Mouse (Mus musculus): ENCODE results near the gene Cx3cr1.

The Cx3cr1 gene

GRCm38 (mm10) chr9:120069779-120070178 is at the start of gene Cx3cr1:
Gene Cx3cr1, minus strand, starts transcription at chr9:120069879.
- WGBS = 90% methylated on average over 11 of the region's 11 CpGs

- 89% methylated on average over 4 of the region's 4 CpGs for WGBS
Measured at GRCm38 (mm10) chr9:120118212-120118611, 48.5 kb upstream of the Cx3cr1 start.

DNA sequence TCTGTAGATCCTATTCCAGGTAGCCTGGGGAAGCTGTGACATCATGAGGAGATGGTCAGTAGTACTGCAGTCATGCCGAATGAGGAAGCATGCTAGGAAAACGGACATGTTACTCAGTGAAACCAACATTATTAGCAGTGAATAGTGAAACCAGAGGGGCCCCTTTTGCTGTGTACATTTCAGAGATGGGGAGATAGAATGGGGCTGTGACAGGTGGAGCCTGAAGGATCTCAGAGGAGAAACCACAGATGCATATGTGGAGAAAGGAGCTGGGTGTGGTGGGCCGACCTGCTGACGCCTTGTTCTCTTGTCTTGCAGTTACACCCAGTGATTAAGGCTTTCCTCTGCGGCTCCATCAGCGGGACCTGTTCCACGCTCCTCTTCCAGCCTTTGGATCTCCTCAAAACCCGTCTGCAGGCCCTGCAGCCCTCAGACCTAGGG is 46.5 kb upstream of the Cx3cr1 start:
- WGBS = 88% methylated on average over 8 of the region's 8 CpGs

DNA sequence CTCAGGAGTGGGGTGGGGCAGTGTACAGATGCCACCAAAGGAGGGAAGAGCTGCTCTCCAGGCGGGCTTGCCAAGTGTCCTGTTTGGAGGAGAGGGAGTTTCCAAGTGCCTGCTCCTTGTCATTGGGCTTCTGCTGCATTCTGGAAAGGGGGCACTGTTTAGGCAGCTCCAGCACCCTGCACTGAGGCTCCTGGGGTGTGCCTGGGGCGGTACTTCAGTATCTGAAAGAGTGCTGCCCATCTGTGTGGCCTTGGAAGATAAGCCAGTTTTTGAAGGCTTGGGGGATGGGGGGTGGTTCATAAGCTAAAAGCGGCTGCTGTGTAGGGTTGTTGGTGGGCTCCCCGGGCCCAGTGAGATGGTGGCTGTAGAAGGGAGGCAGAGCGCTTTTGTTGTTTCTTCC is 45.9 kb upstream of the Cx3cr1 start:
- 78% methylated on average over 5 of the region's 5 CpGs for WGBS

DNA sequence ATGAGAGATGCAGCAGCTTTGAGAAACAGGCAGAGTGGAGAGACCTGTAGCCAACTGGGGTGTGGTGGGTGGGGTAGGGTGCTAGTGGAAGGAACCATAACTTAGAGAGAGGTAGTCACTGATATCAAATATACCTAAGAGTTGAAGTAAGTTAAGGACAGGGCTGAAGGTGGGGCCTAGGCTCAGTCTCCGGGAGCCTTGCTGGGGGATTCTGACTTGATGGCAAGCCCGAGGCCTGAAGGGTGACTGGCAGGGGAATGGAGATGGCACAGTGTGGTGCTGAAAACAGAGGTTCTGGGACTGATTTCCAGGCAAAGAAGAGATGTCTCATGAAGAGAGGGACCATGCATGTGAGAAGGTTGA is 45.1 kb upstream of the Cx3cr1 start:
- WGBS = 94% methylated on average over 2 of the region's 2 CpGs

GRCm38 (mm10) chr9:120114051-120114788 is 44.5 kb upstream of the Cx3cr1 start:
- WGBS = 80% methylated on average over 17 of the region's 17 CpGs

GRCm38 (mm10) chr9:120113456-120113855 is 43.8 kb upstream of the Cx3cr1 start:
- WGBS = 96% methylated on average over 7 of the region's 7 CpGs

- WGBS = 88% methylated on average over 6 of the region's 6 CpGs
Measured at GRCm38 (mm10) chr9:120112472-120112871, 42.8 kb upstream of the Cx3cr1 start.

GRCm38 (mm10) chr9:120111156-120111945 is 41.7 kb upstream of the Cx3cr1 start:
- WGBS = 55% methylated on average over 15 of the region's 15 CpGs

DNA sequence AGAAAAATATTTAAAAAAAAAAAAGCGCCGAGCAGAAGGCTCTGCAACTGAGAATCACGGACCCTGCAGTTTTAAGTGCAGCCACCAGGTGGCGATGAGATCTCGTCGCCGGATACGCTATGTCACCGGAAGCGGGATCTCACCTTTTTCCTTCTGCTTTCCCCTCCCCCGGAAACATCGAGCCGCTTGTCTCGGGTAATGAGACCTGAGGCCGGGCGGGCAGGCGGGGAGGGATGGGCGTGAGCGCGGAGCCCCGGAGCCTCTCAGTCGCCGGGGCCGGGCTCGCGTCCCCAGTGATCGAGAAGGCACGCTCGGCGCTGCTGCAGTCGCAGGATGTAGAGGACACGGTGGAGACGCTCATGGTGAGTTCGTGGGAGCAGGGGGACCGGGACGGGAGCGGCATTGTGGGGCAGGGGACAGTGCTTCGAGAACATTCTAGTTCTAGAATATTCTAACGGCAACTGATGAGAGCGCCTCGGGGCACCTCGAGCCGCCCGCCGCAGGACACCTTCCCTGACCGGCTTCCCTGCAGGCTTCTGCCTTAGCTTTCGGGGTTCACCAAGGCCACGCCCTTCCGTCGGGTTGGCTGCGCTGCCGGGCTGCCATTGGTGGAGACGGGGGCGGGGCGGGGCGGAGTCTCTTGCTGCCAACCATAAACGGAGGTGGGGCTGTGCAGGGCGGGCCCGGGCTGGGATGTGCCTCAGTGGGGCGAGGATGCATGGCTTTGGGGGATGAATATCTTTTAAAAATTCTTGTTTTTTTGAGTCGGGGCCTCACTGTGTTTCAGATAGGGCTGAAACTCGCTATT is 40.7 kb upstream of the Cx3cr1 start, which contains the start of gene Slc25a38:
TSS of gene Slc25a38 (plus strand) at position 164 of the 808 bp plus-strand sequence.
- under 1% methylated on average over 62 of the region's 62 CpGs for WGBS

DNA sequence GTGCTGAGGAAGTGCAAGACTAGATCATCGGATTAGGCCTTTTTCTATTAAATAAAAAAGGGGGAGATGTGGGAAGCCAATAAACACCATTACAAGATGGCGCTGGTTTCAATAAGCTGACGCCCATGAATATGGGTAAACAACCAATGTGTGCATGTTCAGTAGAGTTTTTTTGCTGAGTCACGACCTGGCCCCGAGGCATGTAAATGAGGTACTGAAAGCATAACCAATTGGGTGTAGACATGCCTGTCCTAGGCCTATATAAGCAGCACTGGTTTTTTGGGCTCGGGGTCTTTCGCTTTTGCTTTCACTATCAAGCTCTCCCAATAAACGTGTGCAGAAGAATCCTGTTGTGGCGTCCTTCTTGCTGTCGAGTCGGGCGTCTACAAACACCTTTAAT is 39.3 kb upstream of the Cx3cr1 start:
- 94% methylated on average over 12 of the region's 12 CpGs for WGBS

GRCm38 (mm10) chr9:120101165-120101564 is 31.5 kb upstream of the Cx3cr1 start:
- WGBS = 90% methylated on average over 2 of the region's 2 CpGs

GRCm38 (mm10) chr9:120099304-120099703 is 29.6 kb upstream of the Cx3cr1 start:
- 94% methylated on average over 8 of the region's 8 CpGs for WGBS

GRCm38 (mm10) chr9:120098682-120099081 is 29.0 kb upstream of the Cx3cr1 start:
- 17% methylated on average over 7 of the region's 7 CpGs for WGBS

- WGBS = 73% methylated on average over 7 of the region's 7 CpGs
Measured at GRCm38 (mm10) chr9:120095886-120096285, 26.2 kb upstream of the Cx3cr1 start.

DNA sequence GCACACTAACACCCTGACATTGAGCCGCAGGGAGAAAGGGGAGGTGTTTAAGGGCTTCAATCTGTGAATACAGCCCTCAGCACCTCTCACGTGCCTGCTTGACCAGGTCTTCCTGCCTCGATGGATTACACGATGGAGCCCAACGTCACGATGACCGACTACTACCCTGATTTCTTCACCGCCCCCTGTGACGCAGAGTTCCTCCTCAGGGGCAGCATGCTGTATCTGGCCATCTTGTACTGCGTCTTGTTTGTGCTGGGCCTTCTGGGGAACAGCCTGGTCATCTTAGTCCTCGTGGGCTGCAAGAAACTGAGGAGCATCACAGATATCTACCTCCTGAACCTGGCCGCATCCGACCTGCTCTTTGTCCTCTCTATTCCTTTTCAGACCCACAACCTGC is 24.0 kb upstream of the Cx3cr1 start:
- 93% methylated on average over 13 of the region's 13 CpGs for WGBS

- 82% methylated on average over 5 of the region's 5 CpGs for WGBS
Measured at GRCm38 (mm10) chr9:120091696-120092238, 22.1 kb upstream of the Cx3cr1 start, which contains the start of gene Ccr8. Gene Ccr8, plus strand, starts transcription at chr9:120092114.

- WGBS = 92% methylated on average over 10 of the region's 10 CpGs
Measured at GRCm38 (mm10) chr9:120091086-120091485, 21.4 kb upstream of the Cx3cr1 start.

DNA sequence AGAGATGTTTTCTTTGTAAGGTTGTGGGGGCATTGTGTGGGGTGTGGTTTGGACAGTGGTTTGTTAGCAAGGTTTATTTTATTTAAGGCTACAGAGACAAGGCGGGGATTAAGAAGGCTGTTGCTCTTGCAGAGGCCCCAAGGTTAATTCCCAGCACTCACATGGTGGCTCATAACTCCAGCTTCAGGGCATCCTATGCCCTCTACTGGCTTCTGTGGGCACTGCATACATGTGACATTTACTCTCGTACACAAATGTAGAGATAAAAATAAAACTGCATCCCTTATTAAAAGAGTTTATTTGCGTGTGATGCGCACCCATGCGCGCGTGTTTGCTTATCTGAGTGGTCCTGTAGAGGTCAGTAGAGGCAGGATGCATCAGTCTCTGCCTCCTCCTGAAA is 19.4 kb upstream of the Cx3cr1 start:
- 85% methylated on average over 7 of the region's 7 CpGs for WGBS

GRCm38 (mm10) chr9:120084406-120084805 is 14.7 kb upstream of the Cx3cr1 start:
- WGBS = 94% methylated on average over 9 of the region's 9 CpGs

- 85% methylated on average over 18 of the region's 18 CpGs for WGBS
Measured at GRCm38 (mm10) chr9:120083158-120083894, 13.6 kb upstream of the Cx3cr1 start.

All from cerebral cortex, adult 2 months (tissue).